Mouse (Mus musculus) heart, adult 2 months (tissue): ENCODE data around the gene Itfg2. TPM values are rescaled to one million over a fixed set of nuclear protein-coding genes. Genes with fewer than 3 reads are reported as not detected.

Experiments used
- DNase-seq, 2 experiments: peaks; one replicate each; pipeline ENCODE4 v3.0.0; 2021
- H3K27ac ChIP-seq: fragments of 200-600 bp; 2 replicates; pipeline ENCODE4 v1.8.1; 2022
- H3K27me3 ChIP-seq: fragments of 200-500 bp; 2 replicates; pipeline ENCODE4 v1.6.1; 2012; ENCODE audit warnings: mild to moderate bottlenecking, low read length, inconsistent platforms, mixed read lengths; ENCODE audit not compliant: control insufficient read depth, insufficient read depth
- H3K36me3 ChIP-seq: fragments of 200-500 bp; 2 replicates; pipeline ENCODE4 v1.6.1; 2012; ENCODE audit warnings: low read length, inconsistent platforms; ENCODE audit not compliant: control insufficient read depth, insufficient read depth
- H3K4me1 ChIP-seq: fragments of 200-500 bp; 2 replicates; pipeline ENCODE4 v1.6.1; 2011; ENCODE audit warnings: low read length; ENCODE audit not compliant: control insufficient read depth, insufficient read depth
- H3K4me3 ChIP-seq: fragments of 200-600 bp; 2 replicates; pipeline ENCODE4 v1.8.1; 2022
- H3K79me2 ChIP-seq: fragments of 200-500 bp; replicated peaks from 2 replicates; pipeline ENCODE4 v1.6.1; 2012; ENCODE audit warnings: mild to moderate bottlenecking, inconsistent platforms, low read length, moderate library complexity, mixed read lengths; ENCODE audit not compliant: control insufficient read depth, insufficient read depth
- H3K9ac ChIP-seq: fragments of 200-500 bp; 2 replicates; pipeline ENCODE4 v1.6.1; 2012; ENCODE audit warnings: low read depth, mild to moderate bottlenecking, control low read depth, inconsistent platforms, low read length, mixed read lengths
- CTCF ChIP-seq: fragments of 200-600 bp; IDR thresholded peaks from 2 replicates; pipeline ENCODE4 v1.8.1; 2022; ENCODE audit warnings: antibody characterized with exemption, mild to moderate bottlenecking, moderate library complexity
- EP300 ChIP-seq: fragments of 200-500 bp; IDR thresholded peaks from 2 replicates; pipeline ENCODE4 v1.6.1; 2011; ENCODE audit warnings: low read depth, low read length, control low read depth; ENCODE audit not compliant: insufficient read depth
- POLR2A ChIP-seq: fragments of 200-500 bp; IDR thresholded peaks from 2 replicates; pipeline ENCODE4 v1.6.1; 2011; ENCODE audit warnings: mild to moderate bottlenecking, low read depth, low read length, control low read depth; ENCODE audit not compliant: insufficient read depth
- WGBS: fragments of 180-500 bp; shearing (Covaris S2); methylation state at CpG from one replicate; pipeline ENCODE4 v1.1.7; 2018; 5-methylcytosine and 5-hydroxymethylcytosine counted together
- intact Hi-C: fragments of 180-260 bp; cut with DNase I; formaldehyde crosslinking; loops from one replicate; pipeline ENCODE4 v1.15.1; 2025
- long read RNA-seq: library from polyadenylated mRNA; stranded (forward); transcript quantifications from one replicate; pipeline ENCODE4 v2.0.0, GENCODE M21; 2021
- polyA plus RNA-seq: library from polyadenylated mRNA; depleted of rRNA; stranded (reverse); fragments of >200 nt; gene quantifications from 2 replicates; pipeline ENCODE4 v1.2.3, GENCODE M21; 2012; rRNA removed
- total RNA-seq, 2 experiments: library from RNA; stranded (reverse); gene quantifications; 2 replicates each; pipeline ENCODE4 v1.2.3; 2021

Gene Itfg2
- total RNA-seq (10 to 100 TPM; 17.0 to 21.2 TPM), polyA plus RNA-seq (11.9 and 21.5 TPM in 2 replicates)
- long read RNA-seq, transcript Itfg2-201 (12 exons, 2,320 nt): major isoform, 21 of 24 reads
- long read RNA-seq, partial matches to known transcripts: 0 of 24 reads
- long read RNA-seq, other reads (novel, unspliced or antisense): 2 of 24 reads

DNA sequence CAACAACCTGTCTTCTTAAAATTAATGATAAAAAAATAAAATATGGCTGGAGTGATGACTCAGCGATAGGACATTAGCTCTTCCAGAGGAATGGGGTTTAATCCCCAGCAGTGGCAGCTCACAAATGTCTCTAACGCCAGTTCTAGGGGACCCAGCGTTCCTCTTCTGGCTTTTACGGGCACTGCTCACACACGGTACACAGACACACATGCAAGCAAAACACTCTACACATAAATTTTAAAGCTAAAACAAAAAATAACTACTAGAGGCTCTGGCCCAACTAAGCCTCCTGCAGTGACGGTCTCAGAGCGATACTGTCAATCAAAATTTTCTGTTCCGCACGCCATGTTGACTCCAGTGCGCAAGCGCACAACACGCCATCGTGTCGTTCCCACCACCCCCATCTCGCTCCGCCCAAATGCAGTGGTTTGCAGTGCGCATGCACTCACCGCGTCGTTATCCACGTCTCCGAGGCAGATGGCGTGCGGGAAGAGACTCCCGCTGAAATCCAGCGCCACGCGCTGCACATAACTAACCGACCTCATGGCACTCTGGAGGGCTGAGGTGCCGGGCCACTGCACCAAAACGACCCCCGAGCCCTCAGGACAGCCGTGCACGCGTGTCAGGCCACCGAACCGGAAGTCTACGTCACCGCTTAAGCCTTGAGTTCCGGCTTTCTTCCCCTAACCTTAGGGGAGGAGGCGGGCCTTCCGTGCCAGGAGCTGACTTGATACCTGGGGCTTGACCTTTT lies at the start of gene Itfg2:
Gene Itfg2 (minus strand): TSS at position 663 of the 751 bp plus-strand sequence.
- under 1% methylated on average over 42 of the region's 42 CpGs for WGBS
- Histone ChIP-seq H3K4me1 (peaks cover 2% of the 10 kb centered on the region), H3K79me2 (no peaks in the 10 kb centered on the region), H3K36me3 (no peaks in the 10 kb centered on the region), H3K27me3 (no peaks in the 10 kb centered on the region), H3K27ac (peak within 1 kb of the TSS; percentile 100), H3K4me3 (peak within 1 kb of the TSS; percentile 81), H3K9ac (peak within 1 kb of the TSS; percentile 80)
- intact Hi-C loops: no loop called here
- TF ChIP-seq CTCF: no peak
- peak; percentile 95 for TF ChIP-seq POLR2A
- TF ChIP-seq EP300: peak; percentile 52
- DNase-seq: peak; percentile 95 to 97

DNA sequence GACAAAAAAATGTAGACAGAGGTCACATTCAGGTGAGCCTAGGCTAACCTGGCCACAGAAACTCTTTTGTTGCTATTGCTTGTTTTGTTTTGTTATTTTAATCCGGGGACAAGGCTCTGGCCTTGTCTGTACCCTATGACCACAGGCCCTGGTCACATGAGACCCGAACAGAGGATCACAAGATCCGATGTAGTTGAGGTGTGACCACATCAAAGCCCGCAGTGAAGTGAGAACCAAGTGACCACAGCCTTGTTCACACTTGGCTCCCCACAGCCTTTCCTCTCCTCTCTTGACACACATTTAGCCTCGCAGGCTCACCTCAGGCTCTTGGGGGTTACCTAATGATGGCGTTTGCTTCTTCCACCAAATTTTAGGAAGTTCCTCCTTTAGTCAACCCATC lies 49.4 kb upstream of the Itfg2 start:
- intact Hi-C loops: no loop called here
- TF ChIP-seq EP300 (no peak), CTCF (no peak), POLR2A (no peak)
- no peak overlapping the region for H3K27ac ChIP-seq
- no peaks in the 10 kb centered on the region for H3K4me1 ChIP-seq
- no peaks in the 10 kb centered on the region for H3K79me2 ChIP-seq
- no peak for DNase-seq
- WGBS: 85% methylated on average over 6 of the region's 6 CpGs
- no peak overlapping the region for H3K9ac ChIP-seq
- H3K27me3 ChIP-seq: no peaks in the 10 kb centered on the region
- no peak overlapping the region for H3K4me3 ChIP-seq
- H3K36me3 ChIP-seq: no peaks in the 10 kb centered on the region

GRCm38 (mm10) chr6:128469451-128469850 lies 44.7 kb upstream of the Itfg2 start:
- Histone ChIP-seq H3K79me2 (no peaks in the 10 kb centered on the region), H3K9ac (no peak overlapping the region), H3K36me3 (no peaks in the 10 kb centered on the region), H3K27me3 (no peaks in the 10 kb centered on the region), H3K27ac (no peak overlapping the region), H3K4me3 (no peak overlapping the region), H3K4me1 (no peaks in the 10 kb centered on the region)
- TF ChIP-seq EP300: no peak
- TF ChIP-seq POLR2A: no peak
- WGBS: 4% methylated on average over 12 of the region's 12 CpGs
- intact Hi-C loops: no loop called here
- DNase-seq: peak; percentile 18 to 34

DNA sequence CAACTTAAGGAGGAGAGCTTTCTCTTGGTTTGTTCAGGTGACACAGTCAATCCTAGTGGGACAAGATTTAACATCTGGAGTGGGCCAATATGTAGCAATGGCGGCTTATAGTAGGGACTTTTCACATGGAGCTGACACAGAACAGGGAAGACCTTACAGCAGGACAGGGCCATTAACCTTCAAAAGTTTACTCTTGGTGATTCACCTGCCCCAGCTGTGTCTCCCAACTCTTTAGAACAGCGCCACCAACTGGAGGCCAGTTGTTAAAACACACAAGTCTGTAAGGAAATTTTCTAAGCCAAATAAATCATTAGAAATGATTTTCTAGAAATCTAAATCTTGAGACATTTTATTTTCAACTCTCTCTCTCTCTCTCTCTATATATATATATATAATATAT lies 42.6 kb upstream of the Itfg2 start:
- H3K27ac ChIP-seq: no peak overlapping the region
- no peaks in the 10 kb centered on the region for H3K4me1 ChIP-seq
- no peak overlapping the region for H3K4me3 ChIP-seq
- WGBS: 43% methylated on average over 2 of the region's 2 CpGs
- H3K9ac ChIP-seq: no peak overlapping the region
- TF ChIP-seq EP300 (no peak), CTCF (peak; percentile 51), POLR2A (no peak)
- no peaks in the 10 kb centered on the region for H3K27me3 ChIP-seq
- no peaks in the 10 kb centered on the region for H3K36me3 ChIP-seq
- no peak for DNase-seq
- intact Hi-C loops: no loop called here
- no peaks in the 10 kb centered on the region for H3K79me2 ChIP-seq

GRCm38 (mm10) chr6:128466563-128466962 lies 41.8 kb upstream of the Itfg2 start:
- DNase-seq: no peak
- intact Hi-C loops: no loop called here
- TF ChIP-seq POLR2A (no peak), CTCF (no peak), EP300 (no peak)
- 44% methylated on average over 3 of the region's 3 CpGs for WGBS
- Histone ChIP-seq H3K9ac (no peak overlapping the region), H3K4me1 (no peaks in the 10 kb centered on the region), H3K79me2 (no peaks in the 10 kb centered on the region), H3K27ac (no peak overlapping the region), H3K4me3 (no peak overlapping the region), H3K27me3 (no peaks in the 10 kb centered on the region), H3K36me3 (no peaks in the 10 kb centered on the region)

DNA sequence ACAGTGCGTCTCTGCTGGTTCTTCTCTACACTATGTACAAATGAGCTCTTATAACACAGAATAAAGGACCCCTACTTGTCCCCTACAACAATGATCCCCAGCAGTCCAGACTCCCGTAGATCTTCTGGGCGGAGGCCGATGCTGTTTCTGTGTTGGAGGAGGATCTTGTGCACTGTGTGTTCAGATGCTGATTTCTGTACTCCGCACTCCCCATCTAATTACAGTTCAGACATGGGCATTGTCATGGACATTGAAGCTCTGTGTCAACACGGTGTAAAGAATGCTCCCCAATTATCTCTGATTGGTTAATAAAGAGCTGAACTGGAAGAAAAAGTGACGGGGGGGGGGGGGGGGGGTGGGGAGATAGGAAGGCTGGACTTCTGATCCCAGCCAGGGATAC lies 41.3 kb upstream of the Itfg2 start:
- Histone ChIP-seq H3K4me3 (no peak overlapping the region), H3K9ac (no peak overlapping the region), H3K4me1 (no peaks in the 10 kb centered on the region), H3K79me2 (no peaks in the 10 kb centered on the region), H3K27me3 (no peaks in the 10 kb centered on the region), H3K27ac (no peak overlapping the region), H3K36me3 (no peaks in the 10 kb centered on the region)
- 64% methylated on average over 7 of the region's 7 CpGs for WGBS
- TF ChIP-seq POLR2A (no peak), EP300 (no peak), CTCF (no peak)
- intact Hi-C loops: no loop called here
- DNase-seq: no peak
